ENCODE assay signal across 8 mouse cellular contexts in genomic region chr13:63566018-63567015, GRCm38 (mm10). TPM values are rescaled to one million over a fixed set of nuclear protein-coding genes. Genes with fewer than 3 reads are reported as not detected.
DNase-seq lines count a peak whose midpoint lies in the region; ATAC-seq and TF ChIP-seq lines count a peak whose summit lies in the region.

No protein-coding gene starts in this region.

- WGBS in cerebellum, adult 2 months: 1% methylated on average over 46 of the region's 46 CpGs
- WGBS in forebrain, postnatal 0 days: under 1% methylated on average over 46 of the region's 46 CpGs
- under 1% methylated on average over 46 of the region's 46 CpGs for WGBS in hindbrain, embryonic 10.5 days

- H3K9me3 ChIP-seq in forebrain, postnatal 0 days (ENCODE audit: low read length): no peaks in the 10 kb centered on the region
- H3K9me3 ChIP-seq in hindbrain, embryonic 10.5 days: no peaks in the 10 kb centered on the region

- no peaks in the 10 kb centered on the region for H3K27me3 ChIP-seq in cerebellum, adult 2 months (ENCODE audit: control insufficient read depth, insufficient read depth, low read length)
- H3K27me3 ChIP-seq in forebrain, postnatal 0 days (ENCODE audit: insufficient read depth, low read length): peaks cover 16% of the 10 kb centered on the region
- peaks cover 27% of the 10 kb centered on the region for H3K27me3 ChIP-seq in hindbrain, embryonic 10.5 days (ENCODE audit: insufficient read depth, poor library complexity, severe bottlenecking)

- H3K4me1 ChIP-seq in cerebellum, adult 2 months (ENCODE audit: control insufficient read depth, insufficient read depth, low read length): no peaks in the 10 kb centered on the region
- 0 out of 2 replicates have a peak, but pooled peaks cover 7% of the 10 kb centered on the region for H3K4me1 ChIP-seq in forebrain, postnatal 0 days (ENCODE audit: insufficient read depth)
- H3K4me1 ChIP-seq in hindbrain, embryonic 10.5 days (replicated peaks): peaks cover 59% of the 10 kb centered on the region

- peak; percentile 74 for ATAC-seq in forebrain, postnatal 0 days

- peak; percentile 47; the same call in 1 of the 2 replicates for TF ChIP-seq POLR2A in cerebellum, adult 2 months (IDR thresholded peaks at IDR 0.05; ENCODE audit: borderline replicate concordance, insufficient read depth, low read length)

- peak; percentile 88 for DNase-seq in MEL-GATA-1-ER (ENCODE audit: extremely low read depth, low read depth)
- peak; percentile 87 to 94 for DNase-seq in cerebellum, adult 2 months
- peak; percentile 93 for DNase-seq in forebrain, postnatal 0 days
- DNase-seq in hindbrain, embryonic 10.5 days (ENCODE audit: low spot score): peak; percentile 95
- DNase-seq in layer of hippocampus, postnatal 14 days (ENCODE audit: low spot score in 2 of 2): peak; percentile 75 to 93
- peak; percentile 94 for DNase-seq in lung, postnatal 10 days
- peak; percentile 96 for DNase-seq in retina, embryonic 14.5 days (ENCODE audit: low spot score)
- peak; percentile 67 to 69 for DNase-seq in thymus, postnatal 36 days

- H3K9ac ChIP-seq in forebrain, postnatal 0 days: peak overlapping the region; percentile 71

- H3K4me3 ChIP-seq in cerebellum, adult 2 months (replicated peaks; ENCODE audit: insufficient read depth, low read depth, low read length): peak overlapping the region; percentile 73
- H3K4me3 ChIP-seq in forebrain, postnatal 0 days (ENCODE audit: low read depth, low read length): peak overlapping the region; percentile 86
- peak overlapping the region; percentile 86 for H3K4me3 ChIP-seq in hindbrain, embryonic 10.5 days

- H3K27ac ChIP-seq in cerebellum, adult 2 months (ENCODE audit: insufficient read depth, low read length): peak overlapping the region; percentile 98
- H3K27ac ChIP-seq in forebrain, postnatal 0 days (ENCODE audit: low read depth, low read length): peak overlapping the region; percentile 89
- peak overlapping the region; percentile 98 for H3K27ac ChIP-seq in hindbrain, embryonic 10.5 days

- H3K36me3 ChIP-seq in forebrain, postnatal 0 days (ENCODE audit: insufficient read depth): no peaks in the 10 kb centered on the region
- peaks cover 22% of the 10 kb centered on the region for H3K36me3 ChIP-seq in hindbrain, embryonic 10.5 days

- no peak for TF ChIP-seq CTCF in cerebellum, adult 2 months (IDR thresholded peaks at IDR 0.05; ENCODE audit: borderline replicate concordance, insufficient read depth, low read depth, low read length)
- no peak for TF ChIP-seq CTCF in forebrain, postnatal 0 days (IDR thresholded peaks at IDR 0.05; ENCODE audit: low read depth)

- H3K4me2 ChIP-seq in forebrain, postnatal 0 days (ENCODE audit: low read depth): peak overlapping the region; percentile 99

RNA-seq across cellular contexts. Expression of gene Ptch1, which starts 7.1 kb away (rescaled TPM):
- polyA plus RNA-seq in cerebellum, adult 2 months (2012; rRNA removed): 63.6 and 63.7 TPM in 2 replicates
- total RNA-seq in forebrain, postnatal 0 days (2014; rRNA removed): 11.7 and 26.5 TPM in 2 replicates
- polyA plus RNA-seq in forebrain, postnatal 0 days (2015; fragmentation: Nextera tagmentation; extraction: Ambion mirVana): 2.7 and 4.8 TPM in 2 replicates
- polyA plus RNA-seq in hindbrain, embryonic 10.5 days (2016; fragmentation: Nextera tagmentation; extraction: Ambion mirVana): 21.8 and 22.1 TPM in 2 replicates
- 10 to 100 TPM; 40.2 to 48.1 TPM for total RNA-seq in layer of hippocampus, postnatal 14 days (2021)

Comparison
In these comparisons a context has a peak if more than half of its experiments do, and no peak if none do; other contexts are left out.
1. Peak in every context shown above with its lines: DNase-seq, ATAC-seq, H3K4me3 ChIP-seq and H3K27ac ChIP-seq.